Mouse (Mus musculus): ENCODE measurements around the gene Gm21776.
"Not testable (repeated sequence)": the region's sequence is repeated elsewhere in the genome, so short reads cannot be mapped to it uniquely, and the experiment has no call there.

Gm21776 gene

GRCm38 (mm10) chrY:76378362-76378761 is at the start of gene Gm21776:
TSS of gene Gm21776 (plus strand) at chrY:76378662.
- DNase-seq = not testable (repeated sequence)

All from liver (tissue).